Mouse (Mus musculus): Measurements from ENCODE around the gene Chst13.

Chst13 gene

DNA sequence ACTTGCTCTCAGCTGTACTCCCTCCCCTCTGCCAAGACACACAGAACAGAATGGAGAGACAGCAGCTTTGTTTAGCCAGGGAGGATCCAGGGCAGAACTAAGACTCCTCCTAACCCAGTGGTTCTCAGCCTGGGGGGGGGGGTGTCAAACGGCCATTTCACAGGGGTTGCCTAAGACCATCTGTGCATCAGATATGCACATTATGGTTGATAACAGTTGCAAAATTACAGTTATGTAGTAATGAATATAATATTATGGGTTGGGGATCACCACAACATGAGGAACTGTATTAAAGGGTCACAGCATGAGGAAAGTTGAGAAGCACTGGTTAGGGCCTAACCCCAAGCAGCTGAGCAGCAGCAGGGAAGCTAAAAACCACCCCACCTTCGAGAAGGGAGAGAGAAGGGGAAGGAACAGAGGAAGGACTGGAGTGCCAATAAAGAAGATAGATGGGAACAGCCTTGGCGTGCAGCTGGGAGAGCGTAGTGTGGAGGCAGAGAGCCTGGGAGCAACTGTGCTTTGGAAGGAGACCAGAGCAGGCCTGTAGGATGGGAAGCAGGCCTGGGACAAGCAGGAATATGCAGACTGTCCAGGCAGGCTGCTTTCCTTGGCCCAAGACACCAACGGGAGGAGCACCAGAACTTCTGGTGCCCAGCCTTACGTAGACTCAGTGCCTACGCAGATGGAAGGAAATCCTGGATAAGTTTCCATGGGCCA lies 5.4 kb downstream of the Chst13 start:
- no peak for DNase-seq

DNA sequence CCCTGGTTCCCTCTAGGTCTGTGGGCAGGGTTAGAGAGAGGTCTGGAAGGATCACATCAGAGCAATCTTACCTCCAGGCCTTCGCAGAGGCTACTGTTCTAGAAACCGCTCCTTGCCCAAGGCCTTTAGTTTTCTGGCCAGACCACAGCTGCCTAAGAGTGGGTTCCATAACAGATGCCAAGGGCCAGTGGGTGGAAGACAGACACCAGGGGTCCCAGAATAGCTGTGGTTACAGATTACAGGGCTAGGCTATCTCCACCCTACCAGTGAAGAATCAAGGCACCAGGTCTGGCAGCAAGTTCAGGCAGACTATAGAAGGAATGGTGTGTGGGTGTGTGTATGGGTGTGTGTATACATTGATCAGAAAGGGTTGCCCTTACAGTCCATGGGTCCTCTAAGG lies 6.0 kb downstream of the Chst13 start:
- no peak for DNase-seq

GRCm38 (mm10) chr6:90317510-90318258 lies 7.3 kb downstream of the Chst13 start:
- no peak for DNase-seq

DNA sequence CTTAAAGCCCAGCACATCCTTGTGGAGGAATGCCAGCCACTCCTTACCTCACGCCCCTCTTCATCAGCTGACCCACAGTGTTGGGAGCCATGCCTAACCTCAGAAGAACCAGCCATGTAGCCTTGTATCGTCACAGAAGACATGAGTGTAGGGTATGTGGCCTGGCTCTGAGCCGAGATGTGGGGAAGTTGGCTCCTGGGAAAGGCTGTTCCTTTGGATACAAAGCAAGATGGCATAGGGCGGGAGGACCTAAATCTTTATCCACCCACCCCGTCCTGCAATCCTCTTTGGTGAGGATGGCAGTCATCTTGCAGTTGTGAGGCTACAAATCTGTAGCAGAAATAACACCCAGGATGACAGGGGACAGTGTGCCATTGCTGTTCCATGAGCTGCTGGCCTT lies 9.0 kb downstream of the Chst13 start:
- no peak for DNase-seq

DNA sequence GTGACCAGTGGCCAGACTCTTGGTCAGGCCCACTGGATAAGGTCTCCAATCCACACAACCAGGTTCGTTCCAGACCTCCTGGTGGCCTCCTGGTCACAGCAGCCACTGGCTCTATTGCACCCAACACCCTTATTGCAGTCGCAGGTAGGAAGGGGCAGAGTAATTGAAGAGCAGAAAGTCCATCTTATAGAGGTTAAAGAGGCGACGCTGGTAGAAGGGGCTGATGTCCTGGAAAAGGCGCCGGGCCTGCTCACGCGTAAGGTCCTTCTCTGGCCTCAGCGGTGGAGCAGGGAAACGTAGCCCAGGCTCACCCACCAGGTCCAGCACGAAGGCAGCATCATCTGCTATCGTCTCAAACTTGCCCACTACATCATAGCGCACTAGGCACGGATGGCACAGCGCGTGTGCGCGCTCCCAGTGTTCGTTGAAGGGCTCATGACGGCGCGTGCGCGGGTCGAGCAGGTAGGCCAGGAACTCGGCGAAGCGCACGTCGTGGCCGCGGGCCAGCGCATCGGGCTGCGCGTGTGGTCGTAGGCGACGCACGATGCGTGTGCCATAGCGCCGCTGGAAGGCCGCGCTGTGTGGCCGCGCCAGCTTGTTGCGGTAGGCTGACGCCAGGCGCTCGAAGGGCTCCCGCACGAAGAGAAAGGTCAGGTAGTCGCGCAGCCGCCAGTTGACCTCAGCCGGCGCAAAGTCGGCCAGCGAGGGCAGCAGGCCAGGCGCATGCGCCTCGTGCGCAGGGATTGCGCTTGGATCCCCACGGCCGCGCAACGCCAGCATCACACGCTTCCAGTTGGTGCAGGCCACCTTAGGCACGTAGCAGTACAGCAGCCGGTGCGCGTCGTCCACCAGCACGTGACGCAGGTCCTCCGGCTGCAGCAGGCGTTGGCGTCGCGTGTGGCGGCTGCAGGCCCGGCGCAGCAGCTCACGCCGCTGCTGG lies 15.9 kb downstream of the Chst13 start:
- DNase-seq: no peak

- no peak for DNase-seq
Measured at GRCm38 (mm10) chr6:90306315-90306975, 18.5 kb downstream of the Chst13 start.

GRCm38 (mm10) chr6:90300919-90301318 lies 24.1 kb downstream of the Chst13 start, which contains the start of gene BC048671:
TSS of gene BC048671 (plus strand) at chr6:90301219.
- DNase-seq: no peak

DNA sequence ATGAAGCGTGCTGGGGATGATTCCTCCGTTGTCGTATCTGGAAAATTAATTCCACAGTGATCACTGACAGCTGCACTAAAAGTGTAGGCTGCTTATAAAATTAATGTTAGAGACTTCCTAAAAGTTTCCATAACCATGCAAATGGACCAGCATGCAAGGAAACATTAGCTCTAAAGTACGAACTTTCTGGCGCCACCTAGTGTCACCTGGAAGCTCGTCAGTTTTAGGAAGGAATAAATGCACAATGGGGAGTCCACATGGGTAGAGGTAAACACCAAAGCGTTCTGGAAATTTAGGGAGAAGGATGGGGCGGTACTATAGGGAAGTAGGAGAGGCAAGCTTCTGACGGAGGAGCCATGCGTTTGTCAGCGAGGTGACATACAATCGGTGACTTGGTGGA lies 36.7 kb downstream of the Chst13 start:
- no peak for DNase-seq
